Mouse (Mus musculus): ENCODE data around the gene Kansl3. TPM values are rescaled to one million over a fixed set of nuclear protein-coding genes. Genes with fewer than 3 reads are reported as not detected.

The Kansl3 gene
- polyA plus RNA-seq, 1 experiment: 48.4 TPM

DNA sequence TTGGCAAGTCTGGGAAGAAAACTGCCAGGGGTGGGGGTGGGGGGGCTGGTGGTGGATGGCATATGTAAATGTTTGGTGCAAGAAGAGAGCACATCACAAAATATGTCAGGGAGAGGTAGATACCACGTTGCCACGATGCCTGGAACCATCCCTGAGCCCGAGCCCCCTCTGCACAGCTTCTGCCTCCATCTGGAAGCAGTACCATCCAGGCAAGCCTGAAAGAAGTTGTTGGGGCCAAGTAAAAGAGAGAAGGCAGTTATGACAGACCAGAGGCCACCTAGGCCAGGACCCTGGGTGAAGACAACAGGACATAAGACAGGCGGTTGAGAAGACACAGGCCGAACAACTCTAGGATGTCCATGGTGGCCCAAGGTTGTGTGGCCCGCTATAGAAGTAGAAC lies 68.5 kb downstream of the Kansl3 start:
- H3K4me3 ChIP-seq (ENCODE audit: low read depth, low read length): no peak overlapping the region
- TF ChIP-seq POLR2A (IDR thresholded peaks at IDR 0.05; ENCODE audit: insufficient read depth, low read length) (no peak), CTCF (IDR thresholded peaks at IDR 0.05; ENCODE audit: low read depth, low read length) (no peak)
- no peaks in the 10 kb centered on the region for H3K9me3 ChIP-seq (replicated peaks; ENCODE audit: control insufficient read depth, insufficient read depth, low read length, poor library complexity, severe bottlenecking)
- no peaks in the 10 kb centered on the region for H3K36me3 ChIP-seq (ENCODE audit: control insufficient read depth, insufficient read depth, low read length, poor library complexity, severe bottlenecking)
- no peaks in the 10 kb centered on the region for H3K27me3 ChIP-seq (ENCODE audit: control insufficient read depth, insufficient read depth, low read length, poor library complexity, severe bottlenecking)
- H3K4me1 ChIP-seq (ENCODE audit: control insufficient read depth, insufficient read depth, low read length): no peaks in the 10 kb centered on the region
- no peak overlapping the region for H3K9ac ChIP-seq (ENCODE audit: low read depth, poor library complexity, severe bottlenecking)
- H3K27ac ChIP-seq (ENCODE audit: insufficient read depth, low read length): no peak overlapping the region

DNA sequence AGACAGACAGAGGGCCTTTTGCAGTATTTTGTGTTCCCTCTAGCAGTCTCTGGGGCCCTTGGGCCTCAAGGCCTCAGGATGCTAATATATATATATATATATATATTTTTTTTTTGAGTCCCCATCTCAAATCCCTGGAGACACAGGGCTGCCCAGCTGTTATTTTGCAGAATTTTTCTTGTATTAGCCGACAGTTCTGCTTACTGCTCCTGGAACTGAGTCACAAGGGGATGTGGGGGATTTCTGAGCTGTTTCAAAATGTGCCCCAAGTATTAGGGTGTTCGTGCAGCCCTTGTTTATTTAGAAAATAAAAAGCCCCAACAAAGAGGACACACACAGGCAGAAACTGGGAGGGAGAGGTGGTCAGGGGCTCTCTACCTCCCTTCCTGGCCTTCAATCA lies 69.3 kb downstream of the Kansl3 start:
- Histone ChIP-seq H3K9ac (ENCODE audit: low read depth, poor library complexity, severe bottlenecking) (no peak overlapping the region), H3K4me1 (ENCODE audit: control insufficient read depth, insufficient read depth, low read length) (no peaks in the 10 kb centered on the region), H3K27ac (ENCODE audit: insufficient read depth, low read length) (no peak overlapping the region), H3K4me3 (ENCODE audit: low read depth, low read length) (no peak overlapping the region), H3K9me3 (replicated peaks; ENCODE audit: control insufficient read depth, insufficient read depth, low read length, poor library complexity, severe bottlenecking) (no peaks in the 10 kb centered on the region), H3K36me3 (ENCODE audit: control insufficient read depth, insufficient read depth, low read length, poor library complexity, severe bottlenecking) (no peaks in the 10 kb centered on the region), H3K27me3 (ENCODE audit: control insufficient read depth, insufficient read depth, low read length, poor library complexity, severe bottlenecking) (no peaks in the 10 kb centered on the region)
- no peak for TF ChIP-seq POLR2A (IDR thresholded peaks at IDR 0.05; ENCODE audit: insufficient read depth, low read length)
- TF ChIP-seq CTCF (IDR thresholded peaks at IDR 0.05; ENCODE audit: low read depth, low read length): no peak
- no peak for TF ChIP-seq EP300 (IDR thresholded peaks at IDR 0.05; ENCODE audit: insufficient read depth, low read depth, low read length)

DNA sequence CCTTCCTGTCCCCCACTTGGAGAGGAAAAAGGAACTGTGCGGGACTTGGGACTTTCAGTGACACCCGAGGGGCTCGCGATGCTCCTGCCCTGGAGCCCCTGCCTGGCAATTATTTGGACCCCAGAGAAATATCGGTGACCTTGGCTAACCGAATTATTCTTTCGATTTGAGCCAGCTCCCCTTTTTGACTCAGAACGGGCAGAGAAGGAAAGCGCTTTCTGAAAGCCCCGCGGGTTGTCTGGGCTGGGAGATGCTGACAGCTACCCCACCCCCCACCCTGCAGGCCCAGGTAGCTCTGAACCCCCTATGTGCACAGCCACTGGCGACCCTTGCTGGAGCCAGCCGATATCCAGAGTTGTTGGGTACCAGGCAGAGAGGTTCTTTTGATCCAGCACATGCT lies 69.9 kb downstream of the Kansl3 start:
- H3K4me3 ChIP-seq (ENCODE audit: low read depth, low read length): no peak overlapping the region
- H3K36me3 ChIP-seq (ENCODE audit: control insufficient read depth, insufficient read depth, low read length, poor library complexity, severe bottlenecking): no peaks in the 10 kb centered on the region
- no peak for TF ChIP-seq EP300 (IDR thresholded peaks at IDR 0.05; ENCODE audit: insufficient read depth, low read depth, low read length)
- no peak for TF ChIP-seq POLR2A (IDR thresholded peaks at IDR 0.05; ENCODE audit: insufficient read depth, low read length)
- no peak for TF ChIP-seq CTCF (IDR thresholded peaks at IDR 0.05; ENCODE audit: low read depth, low read length)
- no peaks in the 10 kb centered on the region for H3K27me3 ChIP-seq (ENCODE audit: control insufficient read depth, insufficient read depth, low read length, poor library complexity, severe bottlenecking)
- no peaks in the 10 kb centered on the region for H3K4me1 ChIP-seq (ENCODE audit: control insufficient read depth, insufficient read depth, low read length)
- no peaks in the 10 kb centered on the region for H3K9me3 ChIP-seq (replicated peaks; ENCODE audit: control insufficient read depth, insufficient read depth, low read length, poor library complexity, severe bottlenecking)
- no peak overlapping the region for H3K9ac ChIP-seq (ENCODE audit: low read depth, poor library complexity, severe bottlenecking)
- H3K27ac ChIP-seq (ENCODE audit: insufficient read depth, low read length): no peak overlapping the region

DNA sequence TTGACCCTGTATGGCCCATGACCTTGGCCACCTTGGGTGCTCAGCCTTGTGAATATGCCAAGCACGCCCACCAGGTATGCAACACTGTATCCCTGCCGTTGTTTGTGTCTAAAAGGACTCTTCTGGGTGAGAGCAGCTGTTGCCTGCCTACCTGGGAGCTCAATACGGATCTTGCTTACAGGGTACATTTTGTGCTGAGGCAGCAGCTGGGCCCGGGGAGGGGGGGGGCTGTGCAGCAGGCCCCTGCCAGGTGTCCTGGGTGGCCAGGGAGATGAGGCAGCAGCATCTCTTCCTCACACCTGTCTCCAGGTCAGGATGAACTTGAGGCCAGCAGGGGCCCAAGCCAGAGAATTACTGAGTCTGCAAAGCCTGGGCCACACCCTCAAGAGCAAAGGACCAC lies 70.9 kb downstream of the Kansl3 start:
- no peaks in the 10 kb centered on the region for H3K9me3 ChIP-seq (replicated peaks; ENCODE audit: control insufficient read depth, insufficient read depth, low read length, poor library complexity, severe bottlenecking)
- no peaks in the 10 kb centered on the region for H3K27me3 ChIP-seq (ENCODE audit: control insufficient read depth, insufficient read depth, low read length, poor library complexity, severe bottlenecking)
- TF ChIP-seq CTCF (IDR thresholded peaks at IDR 0.05; ENCODE audit: low read depth, low read length): no peak
- TF ChIP-seq EP300 (IDR thresholded peaks at IDR 0.05; ENCODE audit: insufficient read depth, low read depth, low read length): no peak
- no peak for TF ChIP-seq POLR2A (IDR thresholded peaks at IDR 0.05; ENCODE audit: insufficient read depth, low read length)

DNA sequence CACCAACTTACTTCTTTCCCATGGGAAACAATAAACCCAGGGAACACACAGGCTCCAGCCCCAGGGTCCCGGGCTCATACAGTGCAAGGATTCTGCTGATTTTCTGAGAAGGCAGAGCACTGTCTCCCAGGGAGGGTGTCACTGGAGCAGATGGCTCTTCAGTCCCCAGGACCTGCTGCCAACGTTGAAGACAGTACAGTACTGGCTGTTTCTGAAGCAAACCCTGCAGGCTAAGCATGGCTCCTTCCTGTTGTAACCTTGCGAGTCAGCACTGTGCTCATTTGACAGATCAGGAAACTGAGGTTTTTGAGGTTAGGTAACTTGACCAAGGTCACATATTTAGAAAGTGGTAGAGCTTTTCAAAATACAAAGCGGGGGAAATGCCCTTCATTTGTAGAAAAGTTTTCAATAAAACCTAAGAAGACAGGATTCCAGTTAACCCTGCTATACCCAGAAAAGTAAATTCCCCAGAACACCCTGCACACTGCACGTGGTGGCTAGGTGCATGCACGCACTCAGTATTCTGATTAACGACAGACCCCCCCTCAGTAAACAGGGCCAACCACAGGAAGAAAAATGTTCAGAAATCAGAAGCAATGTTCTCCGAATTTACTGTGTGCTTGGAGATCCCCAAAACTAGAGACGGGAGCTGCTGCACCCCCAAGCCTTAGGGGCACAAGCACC lies 72.4 kb downstream of the Kansl3 start:
- Histone ChIP-seq H3K9ac (ENCODE audit: low read depth, poor library complexity, severe bottlenecking) (no peak overlapping the region), H3K27me3 (ENCODE audit: control insufficient read depth, insufficient read depth, low read length, poor library complexity, severe bottlenecking) (no peaks in the 10 kb centered on the region), H3K27ac (ENCODE audit: insufficient read depth, low read length) (no peak overlapping the region), H3K4me1 (ENCODE audit: control insufficient read depth, insufficient read depth, low read length) (no peaks in the 10 kb centered on the region), H3K36me3 (ENCODE audit: control insufficient read depth, insufficient read depth, low read length, poor library complexity, severe bottlenecking) (no peaks in the 10 kb centered on the region), H3K4me3 (ENCODE audit: low read depth, low read length) (no peak overlapping the region), H3K9me3 (replicated peaks; ENCODE audit: control insufficient read depth, insufficient read depth, low read length, poor library complexity, severe bottlenecking) (no peaks in the 10 kb centered on the region)
- no peak for TF ChIP-seq EP300 (IDR thresholded peaks at IDR 0.05; ENCODE audit: insufficient read depth, low read depth, low read length)
- no peak for TF ChIP-seq CTCF (IDR thresholded peaks at IDR 0.05; ENCODE audit: low read depth, low read length)
- no peak for TF ChIP-seq POLR2A (IDR thresholded peaks at IDR 0.05; ENCODE audit: insufficient read depth, low read length)

More for the DNA sequence above, 70.9 kb downstream of the Kansl3 start:
- H3K27ac ChIP-seq (ENCODE audit: insufficient read depth, low read length): no peak overlapping the region
- no peaks in the 10 kb centered on the region for H3K36me3 ChIP-seq (ENCODE audit: control insufficient read depth, insufficient read depth, low read length, poor library complexity, severe bottlenecking)
- H3K4me1 ChIP-seq (ENCODE audit: control insufficient read depth, insufficient read depth, low read length): no peaks in the 10 kb centered on the region
- no peak overlapping the region for H3K9ac ChIP-seq (ENCODE audit: low read depth, poor library complexity, severe bottlenecking)
- H3K4me3 ChIP-seq (ENCODE audit: low read depth, low read length): no peak overlapping the region

DNA sequence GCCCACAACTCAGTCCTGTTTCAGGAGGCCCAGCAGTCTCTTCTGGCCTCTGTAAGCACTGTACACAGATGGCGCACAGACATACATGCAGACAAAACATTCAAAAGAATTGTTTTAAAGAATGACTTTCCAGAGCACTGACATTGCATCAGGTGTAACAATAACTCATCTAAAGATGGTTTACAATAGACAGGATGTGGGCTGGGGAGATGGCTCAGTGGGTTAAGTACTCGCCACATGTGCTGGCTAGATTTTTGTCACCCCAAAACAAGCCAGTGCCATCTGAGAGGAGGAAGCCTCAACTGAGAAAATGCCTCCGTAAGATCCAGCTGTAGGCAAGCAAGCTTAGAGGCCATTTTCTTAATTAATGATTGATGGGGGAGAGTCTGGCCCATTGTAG lies 74.6 kb downstream of the Kansl3 start:
- H3K4me3 ChIP-seq (ENCODE audit: low read depth, low read length): no peak overlapping the region
- TF ChIP-seq EP300 (IDR thresholded peaks at IDR 0.05; ENCODE audit: insufficient read depth, low read depth, low read length): no peak
- TF ChIP-seq POLR2A (IDR thresholded peaks at IDR 0.05; ENCODE audit: insufficient read depth, low read length): no peak
- TF ChIP-seq CTCF (IDR thresholded peaks at IDR 0.05; ENCODE audit: low read depth, low read length): no peak
- H3K9ac ChIP-seq (ENCODE audit: low read depth, poor library complexity, severe bottlenecking): no peak overlapping the region
- no peak overlapping the region for H3K27ac ChIP-seq (ENCODE audit: insufficient read depth, low read length)
- no peaks in the 10 kb centered on the region for H3K27me3 ChIP-seq (ENCODE audit: control insufficient read depth, insufficient read depth, low read length, poor library complexity, severe bottlenecking)
- H3K4me1 ChIP-seq (ENCODE audit: control insufficient read depth, insufficient read depth, low read length): no peaks in the 10 kb centered on the region
- H3K36me3 ChIP-seq (ENCODE audit: control insufficient read depth, insufficient read depth, low read length, poor library complexity, severe bottlenecking): no peaks in the 10 kb centered on the region
- H3K9me3 ChIP-seq (replicated peaks; ENCODE audit: control insufficient read depth, insufficient read depth, low read length, poor library complexity, severe bottlenecking): no peaks in the 10 kb centered on the region
